Mouse (Mus musculus) ES-Bruce4 (cell line): ENCODE measurements at regions not wholly inside any gene's neighbourhood (a gene's known extent, or its start where the extent isn't known, plus 50 kb on each side); places are given as distances from the start of the nearest gene placed in this dataset.
A peak's percentile ranks its signal among the peaks of the same experiment; 100 is the strongest.

Experiments used
- H3K27ac ChIP-seq: 2 replicates; pipeline ENCODE4 v1.5.1; 2012; ENCODE audit warnings: low read length, inconsistent platforms; ENCODE audit not compliant: insufficient read depth
- H3K27me3 ChIP-seq: 2 replicates; pipeline ENCODE4 v1.6.1; 2012; ENCODE audit warnings: mild to moderate bottlenecking, low read length, inconsistent platforms; ENCODE audit not compliant: control insufficient read depth, poor library complexity, insufficient read depth, severe bottlenecking
- H3K36me3 ChIP-seq: 2 replicates; pipeline ENCODE4 v1.6.1; 2012; ENCODE audit warnings: inconsistent platforms, mild to moderate bottlenecking, low read length, moderate library complexity; ENCODE audit not compliant: control insufficient read depth, poor library complexity, insufficient read depth, severe bottlenecking
- H3K4me1 ChIP-seq: one replicate; pipeline ENCODE4 v1.8.1; 2011; ENCODE audit warnings: low read length; ENCODE audit not compliant: control insufficient read depth, insufficient read depth
- H3K4me3 ChIP-seq: 2 replicates; pipeline ENCODE4 v1.5.1; 2011; ENCODE audit warnings: low read depth, mild to moderate bottlenecking, low read length
- H3K9ac ChIP-seq: 2 replicates; pipeline ENCODE4 v1.6.1; 2012; ENCODE audit warnings: low read depth, mild to moderate bottlenecking, inconsistent platforms; ENCODE audit not compliant: poor library complexity, severe bottlenecking
- H3K9me3 ChIP-seq: replicated peaks from 2 replicates; pipeline ENCODE4 v1.6.1; 2012; ENCODE audit warnings: mild to moderate bottlenecking, low read length, inconsistent platforms; ENCODE audit not compliant: control insufficient read depth, poor library complexity, insufficient read depth, severe bottlenecking
- CTCF ChIP-seq: IDR thresholded peaks from one replicate; pipeline ENCODE4 v1.8.1; 2011; ENCODE audit warnings: low read depth, low read length
- EP300 ChIP-seq: IDR thresholded peaks from 2 replicates; pipeline ENCODE4 v1.6.1; 2011; ENCODE audit warnings: low read depth, low read length; ENCODE audit not compliant: insufficient read depth
- POLR2A ChIP-seq: IDR thresholded peaks from one replicate; pipeline ENCODE4 v1.8.1; 2011; ENCODE audit warnings: low read length; ENCODE audit not compliant: insufficient read depth

DNA sequence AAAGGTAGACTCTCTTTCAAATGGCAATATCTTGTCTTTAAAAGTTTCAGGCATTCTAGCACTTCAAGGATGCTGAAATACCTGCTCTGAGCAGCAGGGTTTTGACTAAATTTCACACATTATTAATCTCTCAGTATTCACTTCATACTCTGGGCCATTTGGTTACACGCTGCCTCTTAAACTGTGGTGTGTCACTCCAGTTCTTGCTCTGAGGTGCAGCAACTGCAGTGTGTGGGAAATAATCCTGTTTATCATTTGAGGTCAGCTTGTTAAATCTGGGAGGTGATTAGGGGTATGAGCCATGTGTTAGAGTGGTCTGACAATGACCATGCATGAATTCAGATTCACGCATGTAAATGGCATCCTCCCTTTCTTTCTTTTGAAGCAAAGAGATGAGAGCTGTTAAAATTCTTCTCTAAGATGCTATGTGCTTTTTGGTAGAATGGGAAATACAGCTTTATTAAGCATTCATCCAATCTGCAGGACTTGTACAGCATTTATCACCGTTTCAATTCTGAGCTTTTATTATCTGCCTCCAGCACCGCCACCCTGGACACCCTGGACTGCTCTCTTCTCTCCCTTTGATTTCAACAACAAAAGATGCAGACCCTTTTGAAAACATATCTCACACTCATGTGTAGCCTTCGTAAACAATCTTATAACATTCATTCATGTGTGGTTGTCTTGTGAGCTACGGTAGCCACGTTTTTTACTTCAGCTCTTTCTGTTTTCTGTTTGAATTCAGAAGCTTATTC lies 362.4 kb upstream of the Gm38303 start:
- no peak overlapping the region for H3K4me3 ChIP-seq
- no peak overlapping the region for H3K9ac ChIP-seq
- H3K36me3 ChIP-seq, result no peaks in the 10 kb centered on the region
- H3K27me3 ChIP-seq, result no peaks in the 10 kb centered on the region
- no peak overlapping the region for H3K27ac ChIP-seq
- TF ChIP-seq CTCF (no peak), POLR2A (no peak), EP300 (no peak)
- no peaks in the 10 kb centered on the region for H3K4me1 ChIP-seq
- no peaks in the 10 kb centered on the region for H3K9me3 ChIP-seq

DNA sequence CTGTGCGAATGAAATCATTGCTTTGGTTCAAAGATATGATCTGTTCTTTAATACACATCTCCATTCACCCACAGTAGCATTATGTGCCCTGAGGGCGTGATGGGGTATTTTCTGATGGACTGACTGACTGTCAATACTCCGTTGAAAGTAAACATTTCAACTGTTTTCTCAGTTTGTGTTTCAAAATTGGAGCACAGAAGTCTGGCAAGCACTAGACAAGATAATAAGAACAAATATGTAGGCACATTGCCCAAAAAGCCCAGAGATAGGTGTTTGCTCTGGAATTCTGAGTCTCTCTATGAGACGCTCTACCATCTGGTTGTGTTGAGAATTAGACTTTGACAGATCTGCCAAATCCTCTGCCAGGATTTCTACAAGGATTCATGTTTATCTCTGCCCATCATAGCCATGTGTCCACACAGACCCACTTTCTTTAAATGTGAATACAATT lies 350.0 kb upstream of the Gm38303 start:
- Histone ChIP-seq H3K27ac (no peak overlapping the region), H3K4me3 (no peak overlapping the region), H3K4me1 (no peaks in the 10 kb centered on the region), H3K9ac (no peak overlapping the region), H3K9me3 (no peaks in the 10 kb centered on the region), H3K27me3 (no peaks in the 10 kb centered on the region), H3K36me3 (no peaks in the 10 kb centered on the region)
- TF ChIP-seq POLR2A (no peak), EP300 (no peak), CTCF (no peak)

DNA sequence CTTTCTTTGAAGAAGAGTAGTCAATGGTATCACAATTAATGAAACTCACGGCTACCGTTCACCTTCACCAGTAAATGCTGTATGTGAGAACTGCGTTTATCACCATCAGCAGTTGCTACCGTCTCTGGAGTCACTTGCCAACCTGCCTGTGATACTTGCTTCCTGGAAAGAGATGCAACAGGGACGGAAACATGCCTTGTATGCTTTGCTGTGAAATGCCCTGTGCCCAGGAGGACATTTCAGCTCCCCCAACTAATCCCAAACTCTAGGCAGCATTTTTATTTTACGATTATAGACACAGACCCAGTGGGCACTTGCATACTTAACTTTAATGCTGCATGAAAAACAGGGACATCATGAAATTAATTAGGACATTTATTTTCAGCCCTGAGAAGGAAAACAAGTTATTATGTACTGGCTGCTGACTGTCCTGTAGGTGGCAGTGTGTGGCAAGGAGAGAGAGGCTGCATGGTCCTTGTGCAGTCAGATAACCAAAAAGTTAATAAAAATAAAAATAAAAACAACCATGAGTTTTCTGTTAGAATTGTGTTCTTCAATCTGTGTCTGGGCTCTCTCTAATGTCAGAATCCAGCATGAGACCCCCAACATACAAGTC lies 349.5 kb upstream of the Gm38303 start:
- Histone ChIP-seq H3K9me3 (no peaks in the 10 kb centered on the region), H3K27me3 (no peaks in the 10 kb centered on the region), H3K36me3 (no peaks in the 10 kb centered on the region), H3K4me3 (no peak overlapping the region), H3K4me1 (no peaks in the 10 kb centered on the region), H3K9ac (no peak overlapping the region), H3K27ac (no peak overlapping the region)
- TF ChIP-seq CTCF (peak; percentile 64), EP300 (no peak)

DNA sequence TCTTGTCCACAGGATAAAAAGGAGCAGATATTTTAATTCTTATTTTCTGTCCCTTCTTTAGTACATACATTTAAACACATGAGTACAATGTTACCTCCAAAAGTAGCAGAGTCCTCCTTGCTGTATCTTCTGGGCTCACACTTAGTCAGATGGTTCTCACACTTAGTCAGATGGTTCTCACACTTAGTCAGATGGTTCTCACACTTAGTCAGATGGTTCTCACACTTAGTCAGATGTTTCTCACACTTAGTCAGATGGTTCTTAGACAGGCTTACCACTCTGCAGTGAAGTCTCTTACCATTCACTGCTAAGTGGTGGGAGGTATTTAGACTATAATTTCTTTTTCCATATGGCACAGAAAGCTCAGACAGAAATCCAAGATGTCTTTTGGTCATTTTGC lies 346.5 kb upstream of the Gm38303 start:
- Histone ChIP-seq H3K9ac (no peak overlapping the region), H3K9me3 (no peaks in the 10 kb centered on the region; the same call in 1 of the 2 replicates), H3K4me3 (no peak overlapping the region), H3K27ac (no peak overlapping the region), H3K27me3 (no peaks in the 10 kb centered on the region), H3K36me3 (no peaks in the 10 kb centered on the region), H3K4me1 (no peaks in the 10 kb centered on the region)
- TF ChIP-seq EP300 (no peak), CTCF (no peak)

DNA sequence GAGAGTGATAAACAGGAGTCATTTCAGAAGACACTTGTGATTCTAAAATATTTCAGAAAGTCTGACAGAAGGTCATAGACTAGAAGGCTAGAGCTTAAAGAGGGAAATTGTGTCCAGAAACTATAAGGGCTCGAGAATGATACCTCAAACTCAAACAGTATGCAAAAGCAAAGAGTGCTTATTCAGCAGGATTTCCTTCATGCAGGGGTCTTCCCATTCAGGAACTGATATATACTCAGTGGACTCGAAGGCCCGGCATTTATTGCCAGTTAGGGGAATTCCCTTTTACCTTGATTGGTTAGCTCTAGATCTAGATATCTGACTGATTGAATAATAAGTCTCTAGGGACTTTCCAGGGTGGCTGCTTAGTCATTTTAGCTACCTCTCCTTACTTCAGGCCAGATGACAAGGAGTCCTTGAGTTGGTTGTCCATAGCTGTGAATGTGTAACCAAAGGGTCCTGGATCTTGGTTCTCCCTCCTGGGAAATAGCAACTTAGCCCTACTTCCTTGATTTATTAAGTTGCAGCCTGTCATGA lies 312.6 kb upstream of the Gm38303 start:
- Histone ChIP-seq H3K27me3 (no peaks in the 10 kb centered on the region), H3K36me3 (no peaks in the 10 kb centered on the region), H3K27ac (no peak overlapping the region), H3K4me3 (no peak overlapping the region), H3K9ac (no peak overlapping the region), H3K9me3 (no peaks in the 10 kb centered on the region), H3K4me1 (no peaks in the 10 kb centered on the region)
- TF ChIP-seq CTCF, result no peak
- TF ChIP-seq POLR2A, result no peak
- TF ChIP-seq EP300, result no peak
